Mouse (Mus musculus) lung, postnatal 10 days (tissue): ENCODE results near the gene Slx4ip.

Source experiments
- DNase-seq: peaks from one replicate; pipeline ENCODE4 v3.0.0; 2021

Slx4ip gene

GRCm38 (mm10) chr2:137107946-137108345, 216.9 kb downstream of the Slx4ip start:
- DNase-seq = no peak

DNA sequence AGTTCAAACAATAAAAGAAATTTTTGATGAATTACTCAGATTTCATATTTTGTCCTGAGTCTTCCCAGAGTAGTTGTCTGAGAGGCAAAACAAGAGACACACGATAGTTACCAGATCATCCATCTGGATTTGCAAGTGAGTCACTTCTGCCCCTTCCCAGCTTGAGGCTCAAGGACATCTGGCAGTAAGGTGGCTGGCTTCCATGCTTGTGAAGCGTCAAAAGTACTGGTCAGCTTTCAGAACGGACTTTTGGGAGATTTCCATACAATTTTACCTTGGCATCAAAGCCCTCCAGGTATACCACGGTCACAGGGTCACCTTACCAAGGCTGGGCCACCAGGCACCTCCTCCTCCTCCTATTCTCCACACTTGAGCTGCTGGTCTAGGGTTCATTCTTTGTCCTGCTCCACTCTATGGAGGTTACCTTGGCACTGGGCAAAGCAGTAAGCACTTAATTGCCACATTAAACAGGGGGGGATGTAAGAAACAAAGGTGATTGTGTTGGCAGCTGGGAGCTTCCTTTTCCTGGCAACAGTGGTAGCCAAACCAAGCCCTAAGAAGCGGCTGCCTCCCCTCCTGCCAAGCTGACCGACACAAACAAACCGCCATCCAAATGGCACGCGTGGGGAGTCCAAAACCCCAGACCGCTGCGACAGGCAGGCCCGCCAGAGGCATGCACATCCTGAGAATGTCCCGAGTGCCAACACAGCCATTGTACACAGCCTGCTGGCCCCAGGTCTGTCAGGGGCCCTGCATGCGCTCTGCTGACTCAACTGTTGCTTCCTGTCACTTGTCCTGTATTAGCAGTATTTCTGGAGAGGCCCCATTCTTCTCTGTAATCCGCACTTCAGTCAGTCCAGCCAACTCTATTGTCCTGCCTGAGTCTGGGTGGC, 218.5 kb downstream of the Slx4ip start:
- DNase-seq = peak; percentile 44

- DNase-seq = no peak
Measured at GRCm38 (mm10) chr2:137110214-137110898, 219.3 kb downstream of the Slx4ip start.

- DNase-seq = peak; percentile 36
Measured at GRCm38 (mm10) chr2:137113288-137114061, 222.5 kb downstream of the Slx4ip start.

DNA sequence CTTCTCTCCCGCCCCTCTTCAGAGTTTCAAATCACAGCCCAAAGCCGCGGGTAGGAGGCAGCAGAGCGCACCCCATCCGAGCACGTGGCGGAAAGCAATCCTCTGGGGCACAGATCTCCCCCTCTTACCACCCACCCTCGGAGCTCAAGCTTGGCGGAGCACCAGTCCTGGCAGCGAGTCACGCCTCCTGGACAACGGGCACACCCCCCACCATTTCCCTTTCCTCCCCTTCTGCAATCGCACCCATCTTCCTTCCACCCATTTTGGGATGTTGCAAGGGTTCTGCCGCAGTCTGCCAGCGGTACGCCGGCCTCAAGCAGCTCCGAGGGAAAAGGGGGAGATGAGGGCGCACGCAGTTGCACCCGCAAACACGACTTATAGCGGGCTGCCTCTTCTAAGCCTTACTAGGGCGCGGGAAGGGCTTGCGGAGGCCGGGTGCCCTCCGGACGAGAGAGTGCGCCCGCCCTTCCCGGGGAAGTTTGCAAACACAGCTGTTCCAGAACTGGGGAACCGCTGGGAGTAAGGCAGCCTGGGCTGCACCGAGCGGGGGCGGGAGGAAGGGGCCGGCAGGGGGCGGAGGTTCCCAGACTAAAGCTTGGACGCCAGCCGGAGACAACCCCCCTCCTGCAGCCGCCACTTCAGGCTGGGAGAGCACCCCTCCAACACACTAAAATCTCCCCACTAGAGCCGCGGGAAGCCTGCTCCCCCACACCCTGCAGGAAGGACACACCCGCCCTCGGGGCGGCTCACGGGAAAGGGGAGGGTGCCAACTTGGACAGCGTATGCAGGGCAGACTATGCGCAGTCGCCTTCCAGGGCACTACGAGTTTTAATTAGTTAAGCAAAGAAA, 223.5 kb downstream of the Slx4ip start:
- peak; percentile 94 for DNase-seq

DNA sequence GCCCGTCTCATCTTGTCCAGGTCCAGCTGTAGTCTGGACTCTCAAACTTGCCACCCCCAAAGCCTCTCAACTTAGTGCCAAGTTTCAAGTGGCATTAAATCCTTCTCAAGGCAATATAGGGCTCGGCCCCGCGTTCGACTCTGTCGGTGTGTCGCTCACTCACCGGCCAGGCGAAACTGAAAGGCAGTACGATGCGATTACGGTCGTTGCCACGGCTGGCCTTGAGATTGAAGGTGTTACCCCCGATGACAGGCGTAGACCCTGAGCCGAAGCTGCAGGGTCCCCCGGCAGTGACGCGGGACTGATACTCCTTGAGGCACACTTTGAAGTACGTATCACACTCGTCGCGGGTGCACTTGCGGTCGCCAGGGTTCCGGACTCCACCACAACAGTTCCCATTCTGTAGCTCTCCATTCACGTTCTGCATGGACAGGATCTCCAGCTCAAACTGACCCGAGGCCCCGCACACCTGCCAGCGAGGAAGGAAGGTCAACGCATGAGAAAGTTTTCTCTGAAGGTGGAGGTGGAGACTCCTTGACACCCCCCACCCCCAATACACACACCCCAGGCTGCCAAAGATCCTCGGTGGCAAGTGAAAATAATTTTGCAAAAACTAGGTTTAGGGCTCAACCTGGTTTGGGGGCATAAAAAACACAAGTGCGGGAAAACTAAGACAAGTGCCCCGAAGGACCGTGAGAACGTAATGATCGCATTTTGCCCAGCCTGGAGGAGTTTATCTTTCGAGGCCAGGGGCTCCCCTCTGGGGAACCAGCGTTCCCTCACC, 224.4 kb downstream of the Slx4ip start:
- peak; percentile 38 for DNase-seq

GRCm38 (mm10) chr2:137116025-137116674, 225.1 kb downstream of the Slx4ip start, which contains the start of gene Jag1:
TSS of gene Jag1 (minus strand) at chr2:137116644.
- DNase-seq = peak; percentile 45

DNA sequence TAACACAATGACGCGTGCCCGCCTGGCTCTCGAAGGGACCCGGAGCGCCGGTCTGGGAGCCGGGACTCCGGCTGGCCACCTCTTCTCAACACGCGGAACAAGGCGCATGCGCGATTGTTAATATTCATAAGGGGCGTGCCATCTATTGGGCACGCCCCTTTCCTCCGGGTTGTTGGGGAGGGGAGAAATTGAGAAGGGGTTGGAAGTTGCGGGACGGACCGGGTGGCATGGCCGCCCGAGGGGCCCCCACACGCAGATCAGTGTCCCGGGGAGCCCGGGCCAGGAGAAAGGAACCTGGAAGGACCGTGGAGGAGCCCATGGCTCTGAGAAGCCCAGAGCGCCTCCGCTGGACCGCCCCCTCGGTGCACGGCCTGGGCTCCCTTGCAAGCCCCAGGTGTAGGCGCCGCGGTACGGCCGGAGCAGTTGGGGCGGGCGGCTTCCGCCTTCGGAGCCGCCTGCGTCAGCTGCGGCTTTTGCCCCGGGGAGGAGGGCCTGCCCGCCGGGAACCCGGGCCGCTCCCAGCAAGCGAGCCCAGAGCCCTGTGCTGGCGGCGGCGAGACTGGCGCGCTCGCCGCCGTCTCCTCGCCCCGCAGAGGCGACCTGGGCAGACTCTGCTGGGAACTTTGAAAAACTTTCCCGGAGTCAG, 225.8 kb downstream of the Slx4ip start:
- peak; percentile 94 for DNase-seq

DNA sequence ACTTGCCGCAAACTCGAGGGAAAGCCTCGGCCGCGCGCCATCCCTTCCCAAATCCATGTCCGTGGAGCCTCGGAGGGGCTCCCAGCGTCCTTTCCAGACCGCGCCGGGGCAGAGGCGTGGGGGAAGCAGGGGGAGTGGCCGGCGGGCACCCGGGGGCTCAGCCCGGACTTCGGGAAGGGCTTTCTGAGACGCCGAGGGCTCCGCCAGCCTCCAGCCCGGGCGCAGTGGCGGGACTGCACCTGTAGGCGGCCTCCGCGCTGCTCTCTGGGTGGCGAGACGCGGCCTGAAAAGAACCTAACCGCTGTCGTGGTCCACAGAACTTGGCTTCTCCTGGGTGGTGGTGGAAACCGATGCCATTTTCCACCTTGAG, 226.3 kb downstream of the Slx4ip start:
- DNase-seq = peak; percentile 95
